In the genomic region with DNA sequence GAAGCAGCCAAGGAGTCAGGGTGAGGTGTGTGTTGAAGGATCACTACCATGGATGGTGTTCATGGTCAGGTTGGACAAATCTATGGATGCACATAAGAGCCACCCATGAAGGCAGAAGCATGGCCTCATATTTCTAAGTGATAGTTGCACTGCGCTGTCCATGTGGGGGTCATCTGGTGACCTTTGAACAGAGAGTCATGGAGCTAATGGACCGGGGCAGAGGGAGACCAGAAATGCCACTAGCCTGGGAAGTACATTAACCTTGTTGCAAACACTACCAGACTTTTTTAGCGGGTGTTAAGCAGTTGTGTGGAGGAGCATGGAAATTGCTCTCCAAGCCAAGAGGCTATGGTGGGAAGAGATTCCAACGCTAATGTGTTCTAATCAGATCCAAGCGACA, we compare ENCODE assay signal across 25 mouse cellular contexts.
DNase-seq lines count a peak whose midpoint lies in the region; ATAC-seq lines count a peak whose summit lies in the region.
"Had no signal": no experiment of that assay in that cellular context is flagged by ENCODE, and none has a peak within 500 bp of the region (broad histone marks: within the 10 kb centered on the region; RNA-seq: fewer than 3 reads in every experiment).

No protein-coding gene starts in this region.

- no peaks in the 10 kb centered on the region for H3K27me3 ChIP-seq in kidney, embryonic 15.5 days
- no peaks in the 10 kb centered on the region for H3K27me3 ChIP-seq in heart, embryonic 12.5 days (replicated peaks)
- no peaks in the 10 kb centered on the region for H3K27me3 ChIP-seq in liver, embryonic 11.5 days (replicated peaks; ENCODE audit: control insufficient read depth, insufficient read depth, low read length)
- H3K27me3 ChIP-seq: forebrain, embryonic 13.5 days; heart, embryonic 15.5 days had no signal

- H3K4me1 ChIP-seq in kidney, embryonic 15.5 days = peaks cover 8% of the 10 kb centered on the region; the same call in 1 of the 2 replicates
- no peaks in the 10 kb centered on the region for H3K4me1 ChIP-seq in heart, embryonic 12.5 days (replicated peaks)
- H3K4me1 ChIP-seq in liver, embryonic 11.5 days (replicated peaks; ENCODE audit: control insufficient read depth, insufficient read depth, low read length) = no peaks in the 10 kb centered on the region
- H3K4me1 ChIP-seq: forebrain, embryonic 10.5 days had no signal

- H3K36me3 ChIP-seq in kidney, embryonic 15.5 days = no peaks in the 10 kb centered on the region
- H3K36me3 ChIP-seq in heart, embryonic 12.5 days = no peaks in the 10 kb centered on the region
- no peaks in the 10 kb centered on the region for H3K36me3 ChIP-seq in liver, embryonic 11.5 days (ENCODE audit: control insufficient read depth, insufficient read depth, low read length)
- H3K36me3 ChIP-seq: forebrain, embryonic 10.5 days; G1E; heart, embryonic 15.5 days had no signal

- 66% methylated on average over 5 of the region's 5 CpGs for WGBS in kidney, embryonic 15.5 days
- WGBS in heart, embryonic 12.5 days = 86% methylated on average over 5 of the region's 5 CpGs
- 83% methylated on average over 5 of the region's 5 CpGs for WGBS in liver, embryonic 11.5 days

- ATAC-seq in kidney, embryonic 15.5 days (replicated peaks; ENCODE audit: low FRiP score) = no peak
- no peak for ATAC-seq in heart, embryonic 12.5 days (ENCODE audit: insufficient number of reproducible peaks, low FRiP score)
- no peak for ATAC-seq in liver, embryonic 11.5 days (replicated peaks; ENCODE audit: low FRiP score)
- ATAC-seq: forebrain, embryonic 13.5 days; forebrain, embryonic 16.5 days; hindbrain, postnatal 0 days had no signal

- no peak overlapping the region for H3K27ac ChIP-seq in kidney, embryonic 15.5 days
- H3K27ac ChIP-seq in heart, embryonic 12.5 days (ENCODE audit: poor library complexity, severe bottlenecking) = no peak overlapping the region
- no peak overlapping the region for H3K27ac ChIP-seq in liver, embryonic 11.5 days (ENCODE audit: low read depth, low read length)
- H3K27ac ChIP-seq: forebrain, embryonic 10.5 days; forebrain, embryonic 13.5 days; heart, embryonic 15.5 days; hindbrain, embryonic 14.5 days; hindbrain, postnatal 0 days had no signal

- no peak overlapping the region for H3K9ac ChIP-seq in kidney, embryonic 15.5 days
- no peak overlapping the region for H3K9ac ChIP-seq in heart, embryonic 12.5 days
- no peak overlapping the region for H3K9ac ChIP-seq in liver, embryonic 11.5 days (ENCODE audit: low read depth, low read length)
- H3K9ac ChIP-seq: forebrain, embryonic 13.5 days; heart, embryonic 15.5 days; hindbrain, embryonic 14.5 days had no signal

- no peaks in the 10 kb centered on the region for H3K9me3 ChIP-seq in kidney, embryonic 15.5 days (replicated peaks)
- H3K9me3 ChIP-seq in heart, embryonic 12.5 days (replicated peaks) = no peaks in the 10 kb centered on the region
- H3K9me3 ChIP-seq in liver, embryonic 11.5 days (ENCODE audit: control insufficient read depth, low read length) = no peaks in the 10 kb centered on the region
- H3K9me3 ChIP-seq: forebrain, embryonic 10.5 days; forebrain, embryonic 13.5 days; heart, embryonic 15.5 days had no signal

- no peak overlapping the region for H3K4me3 ChIP-seq in kidney, embryonic 15.5 days (replicated peaks)
- no peak overlapping the region for H3K4me3 ChIP-seq in heart, embryonic 12.5 days
- no peak overlapping the region for H3K4me3 ChIP-seq in liver, embryonic 11.5 days (ENCODE audit: low read depth, low read length)
- H3K4me3 ChIP-seq: forebrain, embryonic 10.5 days; forebrain, embryonic 13.5 days; heart, embryonic 15.5 days had no signal

- DNase-seq in kidney, adult 18-20 months = peak; percentile 18
- DNase-seq in kidney, adult 9 months = peak; percentile 67
- peak; percentile 23 for DNase-seq in kidney, postnatal 14 days
- DNase-seq in cerebellum, adult 9-11 months = no peak
- no peak for DNase-seq in liver, embryonic 11.5 days (ENCODE audit: low spot score)
- DNase-seq: adrenal gland, adult 2 months; adrenal gland, postnatal 14 days; B cell, adult 2 months; cerebellum, adult 11 months; cerebellum, adult 8-10 months; cerebellum, postnatal 14 days; gastrocnemius, postnatal 10 days; gastrocnemius, postnatal 36 days; heart, postnatal 10 days; heart, postnatal 4 days had no signal

- H3K4me2 ChIP-seq in kidney, embryonic 15.5 days = no peak overlapping the region
- H3K4me2 ChIP-seq in heart, embryonic 12.5 days = no peak overlapping the region
- H3K4me2 ChIP-seq in liver, embryonic 11.5 days = no peak overlapping the region
- H3K4me2 ChIP-seq: forebrain, embryonic 13.5 days; heart, embryonic 11.5 days; heart, embryonic 15.5 days; hindbrain, embryonic 14.5 days had no signal

Comparison
In these comparisons a context has a peak if more than half of its experiments do, and no peak if none do; other contexts are left out.
1. DNase-seq: peak in kidney, adult 18-20 months (single experiment), kidney, adult 9 months (single experiment) and kidney, postnatal 14 days (single experiment); none in cerebellum, adult 9-11 months (single experiment) and liver, embryonic 11.5 days (single experiment).